Mouse (Mus musculus) adrenal gland, adult 18-20 months (tissue): ENCODE data around the gene Mrps18a. TPM values are rescaled to one million over a fixed set of nuclear protein-coding genes. Genes with fewer than 3 reads are reported as not detected.

Source experiments
- DNase-seq, 2 experiments: peaks; one replicate each; pipeline ENCODE4 v3.0.0; 2021 to 2022; ENCODE audit warnings: low spot score in 2 of 2
- long read RNA-seq, 2 experiments: library from polyadenylated mRNA; stranded (forward); transcript quantifications; one replicate each; pipeline ENCODE4 v2.0.0; 2021
- total RNA-seq, 2 experiments: library from RNA; stranded (reverse); gene quantifications; 1 replicate in 1 of 2; 2 replicates in 1 of 2; pipeline ENCODE4 v1.2.3; 2021

Mrps18a gene
- total RNA-seq = 100 to 1,000 TPM in 1 of 2 experiments, 10 to 100 TPM in 1; 99.5 to 100 TPM
- long read RNA-seq, experiment 1, transcript Mrps18a-201 (6 exons, 884 nt) = major isoform, 29 of 29 reads
- long read RNA-seq, experiment 1, partial matches to known transcripts = 0 of 29 reads
- long read RNA-seq, experiment 1, other reads (novel, unspliced or antisense) = 0 of 29 reads
- long read RNA-seq, experiment 2, transcript Mrps18a-201 (6 exons, 884 nt) = major isoform, 114 of 123 reads
- long read RNA-seq, experiment 2, partial matches to known transcripts = 0 of 123 reads
- long read RNA-seq, experiment 2, other reads (novel, unspliced or antisense) = 8 of 123 reads

GRCm38 (mm10) chr17:46110402-46111289, at the start of gene Mrps18a:
Gene Mrps18a, plus strand, starts transcription at chr17:46110986.
- DNase-seq = peak; percentile 81 to 82

GRCm38 (mm10) chr17:46063283-46063973, 47.4 kb upstream of the Mrps18a start:
- no peak for DNase-seq

- DNase-seq = no peak
Observed at GRCm38 (mm10) chr17:46063974-46064312, 46.8 kb upstream of the Mrps18a start.

GRCm38 (mm10) chr17:46070046-46070445, 40.7 kb upstream of the Mrps18a start:
- DNase-seq = peak; percentile 29 to 49

- DNase-seq = no peak
Observed at GRCm38 (mm10) chr17:46071531-46071930, 39.3 kb upstream of the Mrps18a start.

GRCm38 (mm10) chr17:46073730-46074301, 37.0 kb upstream of the Mrps18a start:
- peak; percentile 63 to 71 for DNase-seq

- DNase-seq = no peak
Observed at GRCm38 (mm10) chr17:46074398-46075115, 36.2 kb upstream of the Mrps18a start.

GRCm38 (mm10) chr17:46075116-46075485, 35.7 kb upstream of the Mrps18a start:
- DNase-seq = peak in 1 of 2 experiments; percentile 35

GRCm38 (mm10) chr17:46075551-46076259, 35.1 kb upstream of the Mrps18a start:
- DNase-seq = no peak

- DNase-seq = no peak
Observed at GRCm38 (mm10) chr17:46076260-46076551, 34.6 kb upstream of the Mrps18a start.

GRCm38 (mm10) chr17:46077921-46078534, 32.8 kb upstream of the Mrps18a start:
- DNase-seq = no peak

GRCm38 (mm10) chr17:46079037-46079436, 31.7 kb upstream of the Mrps18a start:
- DNase-seq = no peak

- DNase-seq = no peak
Observed at GRCm38 (mm10) chr17:46080388-46080787, 30.4 kb upstream of the Mrps18a start.

- no peak for DNase-seq
Observed at GRCm38 (mm10) chr17:46081042-46081441, 29.7 kb upstream of the Mrps18a start.

GRCm38 (mm10) chr17:46081657-46082056, 29.1 kb upstream of the Mrps18a start:
- DNase-seq = peak in 1 of 2 experiments; percentile 37

- no peak for DNase-seq
Observed at GRCm38 (mm10) chr17:46083381-46083780, 27.4 kb upstream of the Mrps18a start.

- DNase-seq = peak in 1 of 2 experiments; percentile 52
Observed at GRCm38 (mm10) chr17:46084091-46084501, 26.7 kb upstream of the Mrps18a start.

- no peak for DNase-seq
Observed at GRCm38 (mm10) chr17:46086341-46086870, 24.4 kb upstream of the Mrps18a start.

GRCm38 (mm10) chr17:46091351-46091750, 19.4 kb upstream of the Mrps18a start:
- DNase-seq = no peak
